Mouse (Mus musculus) heart, postnatal 0 days (tissue): Measurements from ENCODE around the gene Numb. TPM values are rescaled to one million over a fixed set of nuclear protein-coding genes. Genes with fewer than 3 reads are reported as not detected.
"Not testable (repeated sequence)": the region's sequence is repeated elsewhere in the genome, so short reads cannot be mapped to it uniquely, and the experiment has no call there.

Experiments used
- ATAC-seq: fragments of 200-750 bp; cut with Nextera tagmentation; 2 replicates; pipeline ENCODE4 v1.8.0; 2017; ENCODE audit warnings: low read depth, moderate number of reproducible peaks, moderate library complexity; ENCODE audit not compliant: insufficient read depth
- DNase-seq: peaks from one replicate; pipeline ENCODE4 v3.0.0-alpha.2; 2016; ENCODE audit warnings: low spot score
- H3K27ac ChIP-seq: fragments of 300-500 bp; sonication (generic); 2 replicates; pipeline ENCODE4 v1.5.1; 2014; ENCODE audit warnings: low read depth, mild to moderate bottlenecking
- H3K27me3 ChIP-seq: fragments of 300-500 bp; sonication (generic); 2 replicates; pipeline ENCODE4 v1.6.1; 2014; ENCODE audit warnings: low read length, mixed read lengths; ENCODE audit not compliant: control insufficient read depth, insufficient read depth
- H3K36me3 ChIP-seq: fragments of 300-500 bp; sonication (generic); replicated peaks from 2 replicates; pipeline ENCODE4 v1.6.1; 2014; ENCODE audit warnings: low read length, mixed read lengths; ENCODE audit not compliant: control insufficient read depth, insufficient read depth
- H3K4me1 ChIP-seq: fragments of 300-500 bp; sonication (generic); 2 replicates; pipeline ENCODE4 v1.6.1; 2014; ENCODE audit warnings: antibody characterized with exemption; ENCODE audit not compliant: control insufficient read depth, insufficient read depth
- H3K4me2 ChIP-seq: fragments of 300-500 bp; sonication (generic); 2 replicates; pipeline ENCODE4 v1.6.1; 2014; ENCODE audit warnings: low read depth, mild to moderate bottlenecking, low read length, moderate library complexity
- H3K4me3 ChIP-seq: fragments of 300-500 bp; sonication (generic); 2 replicates; pipeline ENCODE4 v1.5.1; 2014; ENCODE audit warnings: low read depth, low read length
- H3K9ac ChIP-seq: fragments of 300-500 bp; sonication (generic); replicated peaks from 2 replicates; pipeline ENCODE4 v1.6.1; 2014; ENCODE audit warnings: low read depth, low read length, mixed read lengths
- H3K9me3 ChIP-seq: fragments of 300-500 bp; sonication (generic); replicated peaks from 2 replicates; pipeline ENCODE4 v1.6.1; 2016; ENCODE audit warnings: low read length; ENCODE audit not compliant: control insufficient read depth
- CTCF ChIP-seq: IDR thresholded peaks from 2 replicates; pipeline ENCODE4 v1.5.1; 2016; ENCODE audit warnings: antibody characterized with exemption, control low read depth, low read depth
- EP300 ChIP-seq: IDR thresholded peaks from 2 replicates; pipeline ENCODE4 v1.6.1; 2016; ENCODE audit warnings: antibody characterized with exemption, low read depth
- WGBS: fragments of 180-500 bp; shearing (Covaris S2); extraction: QIAGEN DNeasy Blood & Tissue Kit; methylation state at CpG from one replicate; pipeline ENCODE4 v1.1.7; 2014; 5-methylcytosine and 5-hydroxymethylcytosine counted together
- polyA plus RNA-seq: library from polyadenylated mRNA; unstranded; fragments of >200 nt; fragmentation: Nextera tagmentation; extraction: Ambion mirVana; gene quantifications from 2 replicates; pipeline ENCODE4 v1.2.1, GENCODE M21; 2015
- total RNA-seq: library from RNA; depleted of rRNA; stranded (reverse); fragments of >200 nt; gene quantifications from 2 replicates; pipeline ENCODE4 v1.2.3, GENCODE M21; 2014; ENCODE audit warnings: low replicate concordance

Gene Numb
- total and polyA plus RNA-seq, 2 experiments from 2014 or later: 19.0 to 42.1 TPM

DNA sequence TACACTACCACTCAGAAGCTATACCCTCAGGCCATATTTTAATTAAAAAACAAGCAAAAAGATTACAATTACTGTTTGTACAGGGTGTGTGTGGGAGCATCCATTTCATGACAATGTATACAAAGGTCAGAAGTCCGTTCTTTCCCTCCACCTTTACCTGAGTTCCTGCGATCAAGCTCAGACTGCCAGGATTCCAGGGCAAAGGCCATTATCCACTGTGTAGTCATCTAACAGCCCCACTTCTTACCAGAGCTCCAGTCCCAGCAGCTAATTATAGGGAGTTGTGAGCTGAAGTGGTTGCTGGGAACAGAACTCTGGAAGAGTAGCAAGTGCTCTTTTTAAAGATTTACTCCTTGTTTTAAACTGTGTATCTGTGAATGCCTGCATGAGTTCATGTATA, 11.3 kb downstream of the Numb start:
- WGBS: 59% methylated on average over 2 of the region's 2 CpGs

DNA sequence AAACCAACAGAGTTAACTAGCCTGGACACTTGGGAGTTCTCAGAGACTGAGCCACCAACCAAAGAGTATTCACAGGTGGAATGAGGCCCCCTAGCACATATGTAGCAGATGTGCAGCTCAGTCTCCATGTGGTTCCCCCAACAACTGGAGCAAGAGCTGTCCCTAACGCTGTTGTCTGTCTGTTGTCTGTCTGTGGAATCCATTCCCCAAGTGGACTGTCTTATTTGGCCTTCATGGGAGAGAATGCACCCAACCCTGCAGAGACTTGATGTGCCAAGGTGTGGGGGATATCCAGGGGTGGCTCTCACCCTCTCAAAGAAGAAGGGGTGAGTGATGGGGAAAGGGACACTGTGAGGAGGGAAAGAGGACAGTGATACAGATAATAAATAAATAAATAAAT, 28.8 kb downstream of the Numb start:
- DNase-seq (no peak), ATAC-seq (no peak)
- Histone ChIP-seq H3K27ac (no peak overlapping the region), H3K9me3 (no peaks in the 10 kb centered on the region), H3K4me3 (no peak overlapping the region), H3K36me3 (peaks cover 17% of the 10 kb centered on the region; the same call in 1 of the 2 replicates), H3K9ac (no peak overlapping the region), H3K4me2 (no peak overlapping the region), H3K27me3 (no peaks in the 10 kb centered on the region), H3K4me1 (0 out of 2 replicates have a peak, but pooled peaks cover 5% of the 10 kb centered on the region)
- 97% methylated on average over 1 of the region's 1 CpGs for WGBS
- TF ChIP-seq CTCF (no peak), EP300 (no peak)

More for the DNA sequence above, 11.3 kb downstream of the Numb start:
- Histone ChIP-seq H3K4me3 (no peak overlapping the region), H3K27ac (peak overlapping the region; percentile 46; the same call in 1 of the 2 replicates), H3K36me3 (0 out of 2 replicates have a peak, but pooled peaks cover 6% of the 10 kb centered on the region), H3K4me2 (no peak overlapping the region), H3K4me1 (peaks cover 7% of the 10 kb centered on the region; the same call in 1 of the 2 replicates), H3K9ac (no peak overlapping the region), H3K27me3 (no peaks in the 10 kb centered on the region), H3K9me3 (no peaks in the 10 kb centered on the region)
- ATAC-seq (no peak), DNase-seq (no peak)
- TF ChIP-seq EP300 (no peak), CTCF (no peak)

DNA sequence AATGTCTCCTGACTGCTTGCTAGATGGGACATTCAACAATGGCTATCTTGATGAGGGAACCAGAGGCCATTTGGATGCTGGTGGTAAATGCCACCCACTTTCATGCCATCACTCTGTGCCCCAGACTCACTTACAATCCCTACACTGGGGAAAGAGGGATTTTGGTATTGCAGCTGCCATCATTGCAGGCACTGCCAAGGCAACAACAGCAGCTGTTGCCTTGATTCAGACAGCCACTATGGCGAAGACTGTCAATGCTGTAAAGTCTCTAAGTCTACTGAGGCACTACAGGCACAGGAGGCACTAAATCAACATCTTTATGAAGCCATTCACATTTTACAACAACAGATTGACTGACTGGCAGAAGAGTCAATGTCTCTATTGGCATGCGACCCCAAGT, 30.5 kb downstream of the Numb start:
- DNase-seq (no peak), ATAC-seq (no peak)
- Histone ChIP-seq H3K36me3 (peaks cover 17% of the 10 kb centered on the region; the same call in 1 of the 2 replicates), H3K27ac (no peak overlapping the region), H3K27me3 (no peaks in the 10 kb centered on the region), H3K9ac (no peak overlapping the region), H3K4me2 (no peak overlapping the region), H3K4me1 (0 out of 2 replicates have a peak, but pooled peaks cover 5% of the 10 kb centered on the region), H3K4me3 (no peak overlapping the region), H3K9me3 (no peaks in the 10 kb centered on the region)
- 91% methylated on average over 2 of the region's 2 CpGs for WGBS
- TF ChIP-seq EP300 (no peak), CTCF (no peak)

DNA sequence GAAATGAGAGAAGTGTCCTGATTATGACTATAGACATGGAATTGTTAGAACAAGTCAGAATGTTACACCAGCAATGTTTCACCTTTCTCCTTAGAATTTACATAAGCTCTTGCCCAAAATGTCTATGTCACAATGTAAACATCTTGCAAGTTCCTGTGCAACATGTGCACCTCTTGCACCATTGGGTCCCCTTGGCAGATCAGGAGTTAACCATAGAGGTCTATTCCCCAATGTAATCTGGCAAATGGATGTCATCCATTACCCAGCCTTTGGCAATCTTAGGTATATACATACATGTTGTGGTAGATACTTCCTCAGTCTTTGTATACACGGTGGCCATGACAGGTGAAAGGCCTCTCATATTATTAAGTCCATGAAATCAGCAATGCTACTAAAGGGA, 32.6 kb downstream of the Numb start:
- no peak overlapping the region for H3K27ac ChIP-seq
- ATAC-seq (no peak), DNase-seq (no peak)
- no peak overlapping the region for H3K4me3 ChIP-seq
- no peaks in the 10 kb centered on the region for H3K27me3 ChIP-seq
- no peaks in the 10 kb centered on the region for H3K9me3 ChIP-seq
- WGBS: 92% methylated on average over 1 of the region's 1 CpGs
- 0 out of 2 replicates have a peak, but pooled peaks cover 5% of the 10 kb centered on the region for H3K4me1 ChIP-seq
- TF ChIP-seq EP300 (no peak), CTCF (no peak)
- peaks cover 17% of the 10 kb centered on the region; the same call in 1 of the 2 replicates for H3K36me3 ChIP-seq
- H3K9ac ChIP-seq: no peak overlapping the region
- H3K4me2 ChIP-seq: no peak overlapping the region

DNA sequence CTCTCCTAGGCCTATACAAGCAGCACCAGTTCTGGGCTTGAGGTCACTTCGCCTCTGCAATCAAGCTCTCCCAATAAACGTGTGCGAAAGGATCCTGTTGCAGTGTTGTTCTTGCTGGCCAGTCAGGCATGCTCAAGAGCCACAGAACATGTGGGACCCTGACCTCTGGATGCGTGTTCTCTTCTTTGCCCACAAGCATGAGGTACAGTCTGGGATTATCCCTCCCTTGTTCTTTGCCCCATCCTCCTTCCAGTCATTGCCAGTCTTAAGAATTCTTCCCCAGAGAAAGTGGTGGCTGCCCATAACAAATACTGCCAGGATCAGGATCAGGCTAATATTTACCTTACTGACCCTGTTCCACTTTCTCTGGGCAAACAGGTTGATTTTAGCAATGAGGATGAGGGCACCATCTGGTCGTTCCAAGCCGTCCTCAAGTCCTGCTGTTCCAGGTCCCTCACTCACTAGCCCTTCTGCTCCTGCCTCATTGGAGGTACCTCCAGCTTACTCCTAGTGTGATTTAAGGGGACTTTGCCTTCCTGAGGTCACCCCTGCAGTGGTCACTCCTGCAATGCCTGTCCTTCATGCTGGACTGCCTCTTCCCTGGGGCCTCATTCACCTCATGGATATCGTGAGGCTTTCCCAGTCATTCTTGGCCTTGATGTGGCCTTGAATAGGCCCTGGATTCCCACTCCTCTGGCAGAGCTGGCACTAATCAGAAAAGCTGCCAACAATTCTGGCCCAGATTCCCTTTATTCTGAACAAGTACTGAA, 36.0 kb downstream of the Numb start:
- DNase-seq (no peak), ATAC-seq (no peak)
- no peaks in the 10 kb centered on the region for H3K36me3 ChIP-seq
- H3K4me1 ChIP-seq: 0 out of 2 replicates have a peak, but pooled peaks cover 5% of the 10 kb centered on the region
- H3K9ac ChIP-seq: no peak overlapping the region
- no peak overlapping the region for H3K4me2 ChIP-seq
- no peaks in the 10 kb centered on the region for H3K9me3 ChIP-seq
- no peak overlapping the region for H3K4me3 ChIP-seq
- no peaks in the 10 kb centered on the region for H3K27me3 ChIP-seq
- WGBS: 82% methylated on average over 7 of the region's 7 CpGs
- no peak for TF ChIP-seq CTCF
- no peak for TF ChIP-seq EP300
- H3K27ac ChIP-seq: no peak overlapping the region

DNA sequence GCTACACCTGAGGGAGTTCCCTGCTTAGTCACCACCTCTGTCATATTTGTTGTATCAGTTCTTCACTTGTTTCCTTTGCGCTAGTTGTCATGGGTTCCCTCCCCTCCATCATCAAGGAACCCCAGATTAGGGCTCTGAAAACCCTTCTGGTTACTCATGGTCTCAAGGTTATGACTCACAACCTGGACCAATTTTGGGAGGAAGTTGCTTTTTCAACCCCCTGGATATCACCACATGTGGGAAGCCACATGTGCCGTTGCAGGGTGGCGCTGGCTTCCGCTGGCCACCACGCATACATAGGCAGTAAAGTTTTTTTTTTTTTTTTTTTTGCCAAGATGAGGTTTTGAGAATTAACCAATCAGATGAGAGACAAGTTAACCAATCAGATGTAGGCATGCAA, 36.7 kb downstream of the Numb start:
- H3K4me1 ChIP-seq, H3K27me3 ChIP-seq, H3K9me3 ChIP-seq, DNase-seq, H3K27ac ChIP-seq, H3K4me3 ChIP-seq, H3K4me2 ChIP-seq, H3K36me3 ChIP-seq, H3K9ac ChIP-seq, ATAC-seq: not testable (repeated sequence)
- 98% methylated on average over 5 of the region's 5 CpGs for WGBS
